Mouse (Mus musculus): ENCODE data around the gene Pde4c.

Pde4c gene

GRCm38 (mm10) chr8:70697366-70698250 lies 25.9 kb upstream of the Pde4c start:
- DNase-seq (ENCODE audit: low spot score): no peak

- peak; percentile 98 for DNase-seq (ENCODE audit: low spot score)
Observed at GRCm38 (mm10) chr8:70698310-70699109, 25.0 kb upstream of the Pde4c start, which contains the start of gene Jund. Gene Jund, plus strand, starts transcription at chr8:70698949.

GRCm38 (mm10) chr8:70699116-70699833 lies 24.2 kb upstream of the Pde4c start:
- peak; percentile 38 for DNase-seq (ENCODE audit: low spot score)

- DNase-seq (ENCODE audit: low spot score): peak; percentile 74
Observed at GRCm38 (mm10) chr8:70699834-70700554, 23.5 kb upstream of the Pde4c start.

- DNase-seq (ENCODE audit: low spot score): peak; percentile 88
Observed at GRCm38 (mm10) chr8:70700555-70700922, 23.0 kb upstream of the Pde4c start.

GRCm38 (mm10) chr8:70701048-70701981 lies 22.2 kb upstream of the Pde4c start:
- no peak for DNase-seq (ENCODE audit: low spot score)

- DNase-seq (ENCODE audit: low spot score): no peak
Observed at GRCm38 (mm10) chr8:70701982-70702841, 21.3 kb upstream of the Pde4c start.

GRCm38 (mm10) chr8:70702842-70703182 lies 20.7 kb upstream of the Pde4c start:
- peak; percentile 54 for DNase-seq (ENCODE audit: low spot score)

- DNase-seq (ENCODE audit: low spot score): no peak
Observed at GRCm38 (mm10) chr8:70703287-70703686, 20.2 kb upstream of the Pde4c start, which contains the start of gene Iqcn. Gene Iqcn, plus strand, starts transcription at chr8:70703457.

- no peak for DNase-seq (ENCODE audit: low spot score)
Observed at GRCm38 (mm10) chr8:70708281-70708680, 15.2 kb upstream of the Pde4c start.

GRCm38 (mm10) chr8:70709794-70710193 lies 13.7 kb upstream of the Pde4c start:
- DNase-seq (ENCODE audit: low spot score): no peak

- DNase-seq (ENCODE audit: low spot score): no peak
Observed at GRCm38 (mm10) chr8:70710296-70710695, 13.2 kb upstream of the Pde4c start.

- DNase-seq (ENCODE audit: low spot score): no peak
Observed at GRCm38 (mm10) chr8:70711041-70711440, 12.5 kb upstream of the Pde4c start.

- no peak for DNase-seq (ENCODE audit: low spot score)
Observed at GRCm38 (mm10) chr8:70713991-70714390, 9.5 kb upstream of the Pde4c start.

GRCm38 (mm10) chr8:70715086-70715485 lies 8.4 kb upstream of the Pde4c start:
- DNase-seq (ENCODE audit: low spot score): no peak

- DNase-seq (ENCODE audit: low spot score): no peak
Observed at GRCm38 (mm10) chr8:70716521-70717400, 6.8 kb upstream of the Pde4c start.

- no peak for DNase-seq (ENCODE audit: low spot score)
Observed at GRCm38 (mm10) chr8:70718297-70718696, 5.2 kb upstream of the Pde4c start, which contains the start of gene Gm3336. Gene Gm3336, plus strand, starts transcription at chr8:70718543.

GRCm38 (mm10) chr8:70719796-70720270 lies 3.7 kb upstream of the Pde4c start:
- DNase-seq (ENCODE audit: low spot score): no peak
